Mouse (Mus musculus): Measurements from ENCODE around the gene Mrps14. TPM values are rescaled to one million over a fixed set of nuclear protein-coding genes. Genes with fewer than 3 reads are reported as not detected.

Mrps14 gene
- 10 to 100 TPM; 38.8 to 42.6 TPM for total RNA-seq (2023)

DNA sequence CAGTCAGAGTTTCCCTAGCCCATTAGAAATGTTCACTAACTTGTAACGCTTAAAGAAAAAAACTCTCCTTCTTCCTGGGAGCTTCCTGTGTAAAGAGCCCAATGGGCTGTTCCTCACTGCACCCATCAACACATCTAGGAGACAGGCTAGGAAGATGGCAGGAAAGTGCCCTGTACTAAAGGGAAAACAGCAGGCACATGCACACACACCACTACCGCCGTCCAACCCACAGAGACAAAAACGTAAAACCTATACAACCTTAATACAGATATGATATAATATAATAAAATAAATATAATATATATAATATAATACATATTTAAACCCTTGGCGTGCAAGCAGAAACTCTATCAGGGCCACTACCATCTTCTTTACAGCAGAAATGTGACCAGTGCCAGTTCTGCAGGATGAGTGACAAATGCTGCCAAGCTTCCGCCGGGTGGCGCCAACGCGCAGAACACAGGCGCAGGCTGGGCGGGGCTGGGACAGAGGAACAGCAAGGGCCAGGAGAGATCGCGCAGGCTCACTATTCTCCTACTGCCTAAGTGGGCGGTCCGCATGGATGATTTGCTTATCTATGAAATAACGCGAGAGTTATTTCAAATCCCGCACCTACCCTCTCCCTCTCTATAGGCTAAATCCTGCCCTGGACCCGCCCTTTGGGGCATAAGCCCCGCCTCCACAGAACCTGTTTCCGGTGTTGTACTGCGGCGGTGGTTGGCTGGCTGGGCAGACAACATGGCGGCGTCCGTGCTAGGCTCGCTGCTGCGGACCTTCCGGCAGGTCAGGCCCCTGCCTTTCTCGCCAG lies at the start of gene Mrps14:
Gene Mrps14, plus strand, starts transcription at position 687 of the 808 bp plus-strand sequence.

DNA sequence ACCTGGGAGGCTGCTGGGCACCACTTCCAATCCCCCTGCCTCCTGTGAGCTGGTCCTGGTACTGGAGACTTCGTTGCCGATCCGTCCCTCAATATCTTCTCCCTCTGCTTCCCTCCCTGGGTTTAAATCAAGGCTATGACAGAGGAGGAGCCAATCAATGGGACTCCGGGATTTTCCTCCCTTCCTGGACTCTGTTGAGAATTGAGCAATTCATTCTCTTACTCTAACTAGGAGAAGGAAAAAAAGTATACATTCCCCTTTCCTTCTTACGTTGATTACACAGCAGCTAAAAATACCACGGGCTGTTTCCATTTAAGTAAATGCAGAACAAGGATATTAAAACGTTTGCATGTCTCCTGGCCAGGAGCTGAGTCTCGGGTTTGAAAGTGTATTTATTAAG lies 41.5 kb upstream of the Mrps14 start, which contains the start of gene Tnn:
Gene Tnn, minus strand, starts transcription at position 101 of the 400 bp plus-strand sequence.

GRCm38 (mm10) chr1:160212703-160213669 lies 18.0 kb downstream of the Mrps14 start, which contains the start of gene Cacybp:
Gene Cacybp, minus strand, starts transcription at chr1:160212875.

Other genes starting within 250 kb of the Mrps14 start
- 100 to 1,000 TPM; 316 to 381 TPM for gene 4930523C07Rik, start 150.8 kb upstream of the Mrps14 start, total RNA-seq (2023)
- gene Tnn, start 41.6 kb upstream of the Mrps14 start, total RNA-seq (2023), result not detected
- 10 to 100 TPM; 47.8 to 61.8 TPM for gene Cacybp, start 17.7 kb downstream of the Mrps14 start, total RNA-seq (2023)

Measured in T-cell, adult 66 days (primary cell).